Mouse (Mus musculus): Measurements from ENCODE around the gene Mrps2. TPM values are rescaled to one million over a fixed set of nuclear protein-coding genes. Genes with fewer than 3 reads are reported as not detected.

Gene Mrps2
- 50.9 and 60.0 TPM in 2 replicates for polyA plus RNA-seq (2015; fragmentation: Nextera tagmentation; extraction: Ambion mirVana)

DNA sequence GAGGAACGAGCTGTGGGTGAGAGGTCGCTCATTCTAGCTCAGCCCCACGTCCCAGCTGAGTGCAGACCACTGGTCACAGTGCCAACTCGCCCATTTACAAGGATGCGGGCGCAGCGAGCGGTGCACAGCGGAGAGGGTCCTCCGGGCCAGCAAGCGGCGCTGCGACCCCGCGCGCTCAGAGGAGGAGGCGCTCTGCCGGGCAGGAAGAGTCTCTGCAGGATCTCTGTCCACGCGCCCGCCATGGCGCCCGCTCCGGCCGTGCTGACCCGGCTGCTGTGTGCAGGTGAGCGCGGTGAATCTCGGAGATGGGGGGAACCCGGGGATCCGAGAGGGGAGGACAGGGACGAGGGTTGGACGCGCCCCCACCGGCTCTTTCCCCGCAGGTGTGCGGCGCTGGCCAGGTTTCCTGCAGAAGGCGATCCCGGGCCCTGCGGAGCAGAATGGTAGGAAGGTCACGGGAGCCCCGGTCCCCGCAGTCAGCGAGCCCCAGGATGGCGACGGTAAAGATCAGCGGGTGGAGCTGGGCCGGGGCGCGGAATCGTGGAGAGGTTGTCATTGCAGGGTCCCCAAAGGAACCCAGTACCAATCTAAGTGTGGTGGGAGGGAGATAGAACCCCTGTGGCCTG is at the start of gene Mrps2:
Gene Mrps2, plus strand, starts transcription at position 207 of the 626 bp plus-strand sequence.
- peak within 1 kb of the TSS; percentile 95 for H3K9ac ChIP-seq (replicated peaks; ENCODE audit: low read depth, low read length)
- H3K4me1 ChIP-seq (replicated peaks; ENCODE audit: control insufficient read depth, insufficient read depth, low read length): peaks cover 17% of the 10 kb centered on the region
- H3K4me2 ChIP-seq (ENCODE audit: low read length): peak within 1 kb of the TSS; percentile 54
- H3K9me3 ChIP-seq (ENCODE audit: control insufficient read depth, low read length): peaks cover 1% of the 10 kb centered on the region
- peak; percentile 96 for ATAC-seq
- under 1% methylated on average over 52 of the region's 52 CpGs for WGBS
- H3K4me3 ChIP-seq (replicated peaks; ENCODE audit: low read length): peak within 1 kb of the TSS; percentile 83
- peaks cover 23% of the 10 kb centered on the region for H3K36me3 ChIP-seq (ENCODE audit: control insufficient read depth, insufficient read depth)
- no peaks in the 10 kb centered on the region for H3K27me3 ChIP-seq (replicated peaks; ENCODE audit: control insufficient read depth, insufficient read depth, low read length)
- H3K27ac ChIP-seq (ENCODE audit: low read length): peak within 1 kb of the TSS; percentile 11; the same call in 1 of the 2 replicates

GRCm38 (mm10) chr2:28419898-28420297 is 48.0 kb upstream of the Mrps2 start:
- Histone ChIP-seq H3K27me3 (replicated peaks; ENCODE audit: control insufficient read depth, insufficient read depth, low read length) (no peaks in the 10 kb centered on the region), H3K4me1 (replicated peaks; ENCODE audit: control insufficient read depth, insufficient read depth, low read length) (peaks cover 12% of the 10 kb centered on the region), H3K9me3 (ENCODE audit: control insufficient read depth, low read length) (no peaks in the 10 kb centered on the region), H3K36me3 (ENCODE audit: control insufficient read depth, insufficient read depth) (no peaks in the 10 kb centered on the region), H3K27ac (ENCODE audit: low read length) (no peak overlapping the region), H3K4me2 (ENCODE audit: low read length) (no peak overlapping the region), H3K4me3 (replicated peaks; ENCODE audit: low read length) (no peak overlapping the region), H3K9ac (replicated peaks; ENCODE audit: low read depth, low read length) (no peak overlapping the region)
- 29% methylated on average over 4 of the region's 4 CpGs for WGBS
- peak; percentile 58; the same call in 1 of the 2 replicates for ATAC-seq

GRCm38 (mm10) chr2:28423167-28423566 is 44.7 kb upstream of the Mrps2 start:
- Histone ChIP-seq H3K4me1 (replicated peaks; ENCODE audit: control insufficient read depth, insufficient read depth, low read length) (no peaks in the 10 kb centered on the region), H3K4me2 (ENCODE audit: low read length) (no peak overlapping the region), H3K27me3 (replicated peaks; ENCODE audit: control insufficient read depth, insufficient read depth, low read length) (no peaks in the 10 kb centered on the region), H3K36me3 (ENCODE audit: control insufficient read depth, insufficient read depth) (no peaks in the 10 kb centered on the region), H3K9ac (replicated peaks; ENCODE audit: low read depth, low read length) (no peak overlapping the region), H3K4me3 (replicated peaks; ENCODE audit: low read length) (no peak overlapping the region), H3K9me3 (ENCODE audit: control insufficient read depth, low read length) (no peaks in the 10 kb centered on the region), H3K27ac (ENCODE audit: low read length) (no peak overlapping the region)
- WGBS: 31% methylated on average over 3 of the region's 3 CpGs
- ATAC-seq: no peak

DNA sequence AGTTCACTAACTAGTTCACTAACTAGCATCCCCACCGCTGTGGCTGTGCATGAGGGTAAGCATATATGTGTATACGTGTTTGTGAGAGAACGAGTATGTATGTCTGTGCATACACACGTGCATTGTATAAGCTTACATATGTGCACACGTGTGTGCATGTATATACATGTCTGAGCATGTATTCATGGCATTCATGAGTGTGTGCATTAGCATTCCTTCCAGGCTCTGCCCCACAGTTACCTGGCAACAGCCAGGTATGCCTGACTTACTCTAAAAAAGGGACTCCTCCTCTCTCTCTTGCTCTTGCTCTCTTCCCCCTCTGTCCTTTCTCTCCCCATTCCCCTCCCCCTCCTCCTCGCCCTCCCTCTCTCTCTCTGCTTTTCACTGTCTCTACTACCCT is 40.6 kb upstream of the Mrps2 start:
- WGBS: 76% methylated on average over 6 of the region's 6 CpGs
- no peak overlapping the region for H3K4me2 ChIP-seq (ENCODE audit: low read length)
- H3K4me1 ChIP-seq (replicated peaks; ENCODE audit: control insufficient read depth, insufficient read depth, low read length): no peaks in the 10 kb centered on the region
- no peak overlapping the region for H3K27ac ChIP-seq (ENCODE audit: low read length)
- ATAC-seq: no peak
- H3K9ac ChIP-seq (replicated peaks; ENCODE audit: low read depth, low read length): no peak overlapping the region
- no peak overlapping the region for H3K4me3 ChIP-seq (replicated peaks; ENCODE audit: low read length)
- H3K36me3 ChIP-seq (ENCODE audit: control insufficient read depth, insufficient read depth): no peaks in the 10 kb centered on the region
- no peaks in the 10 kb centered on the region for H3K9me3 ChIP-seq (ENCODE audit: control insufficient read depth, low read length)
- H3K27me3 ChIP-seq (replicated peaks; ENCODE audit: control insufficient read depth, insufficient read depth, low read length): no peaks in the 10 kb centered on the region

DNA sequence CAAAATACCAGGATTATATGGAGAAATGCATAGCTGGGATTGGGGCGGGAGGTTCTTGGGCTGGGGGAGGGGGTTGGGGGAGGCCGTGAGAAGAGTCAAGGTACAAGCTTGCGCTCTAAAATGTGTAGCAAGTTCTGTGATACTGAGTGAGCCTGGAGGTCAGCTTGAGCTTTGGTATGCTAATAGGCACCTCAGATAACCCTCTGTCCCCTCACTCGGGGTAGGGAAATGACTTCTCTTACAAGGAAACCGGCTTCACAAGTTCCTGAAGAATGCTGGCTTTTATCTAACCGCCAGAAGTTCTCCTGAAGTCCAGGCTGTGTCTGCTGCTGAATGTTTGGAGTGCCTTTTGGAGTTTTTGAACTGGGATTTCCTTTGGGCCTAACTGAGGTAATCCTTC is 37.0 kb upstream of the Mrps2 start:
- Histone ChIP-seq H3K9ac (replicated peaks; ENCODE audit: low read depth, low read length) (no peak overlapping the region), H3K36me3 (ENCODE audit: control insufficient read depth, insufficient read depth) (no peaks in the 10 kb centered on the region), H3K9me3 (ENCODE audit: control insufficient read depth, low read length) (no peaks in the 10 kb centered on the region), H3K27me3 (replicated peaks; ENCODE audit: control insufficient read depth, insufficient read depth, low read length) (no peaks in the 10 kb centered on the region), H3K4me3 (replicated peaks; ENCODE audit: low read length) (no peak overlapping the region), H3K27ac (ENCODE audit: low read length) (no peak overlapping the region), H3K4me1 (replicated peaks; ENCODE audit: control insufficient read depth, insufficient read depth, low read length) (no peaks in the 10 kb centered on the region), H3K4me2 (ENCODE audit: low read length) (no peak overlapping the region)
- no peak for ATAC-seq
- 67% methylated on average over 6 of the region's 6 CpGs for WGBS

DNA sequence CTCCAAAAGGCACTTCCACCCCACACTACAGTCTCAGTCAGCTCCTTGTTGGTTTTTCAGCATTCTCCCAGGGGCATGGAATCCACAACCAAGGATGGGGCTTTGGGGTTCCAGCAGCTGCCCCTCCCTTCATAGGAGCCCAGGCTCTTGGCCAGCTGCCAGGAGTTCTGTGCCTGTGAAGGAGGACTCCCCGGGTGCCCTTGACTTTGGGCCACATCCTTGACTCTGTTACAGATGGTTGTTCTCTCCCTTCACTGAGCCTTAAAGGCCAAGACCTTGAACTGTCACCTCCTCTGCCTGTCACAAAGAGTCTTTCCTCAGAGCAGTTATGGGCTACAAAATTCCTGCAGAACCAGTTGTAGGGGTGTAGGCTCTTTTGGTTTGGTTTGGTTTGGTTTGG is 35.1 kb upstream of the Mrps2 start:
- no peak overlapping the region for H3K4me3 ChIP-seq (replicated peaks; ENCODE audit: low read length)
- H3K9ac ChIP-seq (replicated peaks; ENCODE audit: low read depth, low read length): no peak overlapping the region
- no peaks in the 10 kb centered on the region for H3K9me3 ChIP-seq (ENCODE audit: control insufficient read depth, low read length)
- 18% methylated on average over 1 of the region's 1 CpGs for WGBS
- H3K4me2 ChIP-seq (ENCODE audit: low read length): no peak overlapping the region
- ATAC-seq: no peak
- H3K27ac ChIP-seq (ENCODE audit: low read length): no peak overlapping the region
- no peaks in the 10 kb centered on the region for H3K4me1 ChIP-seq (replicated peaks; ENCODE audit: control insufficient read depth, insufficient read depth, low read length)
- H3K36me3 ChIP-seq (ENCODE audit: control insufficient read depth, insufficient read depth): no peaks in the 10 kb centered on the region
- no peaks in the 10 kb centered on the region for H3K27me3 ChIP-seq (replicated peaks; ENCODE audit: control insufficient read depth, insufficient read depth, low read length)

DNA sequence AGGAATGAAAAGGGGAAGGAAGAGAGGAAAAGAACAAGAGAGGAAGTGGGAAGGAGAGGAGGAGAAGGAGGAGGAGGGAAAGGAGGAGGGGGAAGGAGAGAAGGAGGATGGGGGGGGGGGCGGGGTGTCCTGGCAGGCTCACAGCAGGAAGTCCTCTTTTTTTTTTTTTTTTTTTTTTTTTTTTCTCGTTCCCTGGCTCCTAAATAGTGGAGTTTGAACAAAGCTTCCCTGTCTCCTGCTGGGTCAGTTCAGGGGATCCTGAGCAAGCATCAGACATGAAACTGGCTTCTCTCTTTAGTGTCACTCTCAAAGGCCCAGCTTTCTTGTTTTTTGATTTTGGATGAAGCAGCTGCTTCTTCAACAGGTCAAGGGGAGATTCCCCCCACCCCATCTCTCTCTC is 34.4 kb upstream of the Mrps2 start:
- Histone ChIP-seq H3K9me3 (ENCODE audit: control insufficient read depth, low read length) (no peaks in the 10 kb centered on the region), H3K4me2 (ENCODE audit: low read length) (no peak overlapping the region), H3K27me3 (replicated peaks; ENCODE audit: control insufficient read depth, insufficient read depth, low read length) (no peaks in the 10 kb centered on the region), H3K9ac (replicated peaks; ENCODE audit: low read depth, low read length) (no peak overlapping the region), H3K4me3 (replicated peaks; ENCODE audit: low read length) (no peak overlapping the region), H3K4me1 (replicated peaks; ENCODE audit: control insufficient read depth, insufficient read depth, low read length) (no peaks in the 10 kb centered on the region), H3K36me3 (ENCODE audit: control insufficient read depth, insufficient read depth) (no peaks in the 10 kb centered on the region), H3K27ac (ENCODE audit: low read length) (no peak overlapping the region)
- no peak for ATAC-seq
- WGBS: 0% methylated on average over 1 of the region's 2 CpGs

- Histone ChIP-seq H3K9me3 (ENCODE audit: control insufficient read depth, low read length) (no peaks in the 10 kb centered on the region), H3K27me3 (replicated peaks; ENCODE audit: control insufficient read depth, insufficient read depth, low read length) (no peaks in the 10 kb centered on the region), H3K4me3 (replicated peaks; ENCODE audit: low read length) (no peak overlapping the region), H3K36me3 (ENCODE audit: control insufficient read depth, insufficient read depth) (no peaks in the 10 kb centered on the region), H3K27ac (ENCODE audit: low read length) (no peak overlapping the region), H3K4me2 (ENCODE audit: low read length) (no peak overlapping the region), H3K9ac (replicated peaks; ENCODE audit: low read depth, low read length) (no peak overlapping the region), H3K4me1 (replicated peaks; ENCODE audit: control insufficient read depth, insufficient read depth, low read length) (no peaks in the 10 kb centered on the region)
- ATAC-seq: no peak
- WGBS: 86% methylated on average over 11 of the region's 11 CpGs
These were observed 32.5 kb upstream of the Mrps2 start for GRCm38 (mm10) chr2:28435401-28435800.

GRCm38 (mm10) chr2:28440842-28441241 is 27.0 kb upstream of the Mrps2 start:
- no peaks in the 10 kb centered on the region for H3K9me3 ChIP-seq (ENCODE audit: control insufficient read depth, low read length)
- WGBS: 73% methylated on average over 6 of the region's 6 CpGs
- no peaks in the 10 kb centered on the region for H3K36me3 ChIP-seq (ENCODE audit: control insufficient read depth, insufficient read depth)
- H3K27me3 ChIP-seq (replicated peaks; ENCODE audit: control insufficient read depth, insufficient read depth, low read length): no peaks in the 10 kb centered on the region
- peaks cover under 1% of the 10 kb centered on the region; the same call in 1 of the 2 replicates for H3K4me1 ChIP-seq (replicated peaks; ENCODE audit: control insufficient read depth, insufficient read depth, low read length)
- H3K9ac ChIP-seq (replicated peaks; ENCODE audit: low read depth, low read length): no peak overlapping the region
- no peak overlapping the region for H3K27ac ChIP-seq (ENCODE audit: low read length)
- no peak overlapping the region for H3K4me3 ChIP-seq (replicated peaks; ENCODE audit: low read length)
- ATAC-seq: no peak
- H3K4me2 ChIP-seq (ENCODE audit: low read length): no peak overlapping the region

DNA sequence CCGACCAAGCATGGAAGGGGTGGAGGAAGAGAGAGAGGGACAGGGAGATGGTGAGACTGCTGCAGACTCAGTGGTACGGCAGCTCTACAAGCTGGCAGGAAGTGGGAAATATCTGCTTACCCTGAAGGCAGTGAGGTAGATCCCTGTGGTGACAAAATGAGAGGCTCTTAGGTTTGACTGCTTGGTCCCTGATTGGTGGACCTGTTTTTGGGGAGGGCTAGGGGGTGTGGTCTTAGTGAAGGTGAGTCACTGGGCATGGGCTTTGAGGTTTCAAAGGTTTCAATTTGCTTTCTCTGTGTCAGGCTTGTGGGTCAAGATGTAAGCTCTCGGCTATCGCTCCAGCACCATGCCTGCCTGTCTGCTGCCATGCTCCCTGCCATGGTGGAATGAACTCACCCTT is 22.8 kb upstream of the Mrps2 start:
- H3K9me3 ChIP-seq (ENCODE audit: control insufficient read depth, low read length): no peaks in the 10 kb centered on the region

More for the DNA sequence above, 22.8 kb upstream of the Mrps2 start:
- no peak for ATAC-seq
- peaks cover 16% of the 10 kb centered on the region for H3K4me1 ChIP-seq (replicated peaks; ENCODE audit: control insufficient read depth, insufficient read depth, low read length)
- H3K4me3 ChIP-seq (replicated peaks; ENCODE audit: low read length): no peak overlapping the region
- no peak overlapping the region for H3K9ac ChIP-seq (replicated peaks; ENCODE audit: low read depth, low read length)
- H3K4me2 ChIP-seq (ENCODE audit: low read length): no peak overlapping the region
- 93% methylated on average over 4 of the region's 4 CpGs for WGBS
- no peaks in the 10 kb centered on the region for H3K36me3 ChIP-seq (ENCODE audit: control insufficient read depth, insufficient read depth)
- H3K27ac ChIP-seq (ENCODE audit: low read length): no peak overlapping the region
- H3K27me3 ChIP-seq (replicated peaks; ENCODE audit: control insufficient read depth, insufficient read depth, low read length): no peaks in the 10 kb centered on the region
